ENCODE assay signal across 26 mouse cellular contexts in genomic region chr15:15629304-15629703, GRCm38 (mm10).
DNase-seq lines count a peak whose midpoint lies in the region; ATAC-seq and TF ChIP-seq lines count a peak whose summit lies in the region.
"Had no signal": no experiment of that assay in that cellular context is flagged by ENCODE, and none has a peak within 500 bp of the region (broad histone marks: within the 10 kb centered on the region; RNA-seq: fewer than 3 reads in every experiment).

No protein-coding gene starts in this region.

- H3K4me2 ChIP-seq in forebrain, embryonic 13.5 days, result no peak overlapping the region
- H3K4me2 ChIP-seq in liver, postnatal 0 days (ENCODE audit: low read depth, low read length), result no peak overlapping the region
- H3K4me2 ChIP-seq: embryonic facial prominence, embryonic 13.5 days; heart, embryonic 11.5 days; hindbrain, embryonic 12.5 days; hindbrain, embryonic 15.5 days had no signal

- peak; percentile 67; the same call in 1 of the 2 replicates for ATAC-seq in forebrain, embryonic 13.5 days
- ATAC-seq in liver, postnatal 0 days, result no peak
- ATAC-seq: activated CD4-positive, CD25-positive, alpha-beta regulatory T cell, adult 4 months; CD4-positive, CD25-positive, alpha-beta regulatory T cell, adult 4 months; intestine, postnatal 0 days had no signal

- WGBS in forebrain, embryonic 13.5 days, result 70% methylated on average over 2 of the region's 2 CpGs
- WGBS in forebrain, embryonic 10.5 days, result 80% methylated on average over 2 of the region's 2 CpGs
- 60% methylated on average over 2 of the region's 2 CpGs for WGBS in liver, postnatal 0 days (ENCODE audit: insufficient replicate concordance)

- no peak for TF ChIP-seq EP300 in liver, postnatal 0 days (IDR thresholded peaks at IDR 0.05; ENCODE audit: low read depth)

- H3K9me3 ChIP-seq in forebrain, embryonic 13.5 days (replicated peaks), result no peaks in the 10 kb centered on the region
- no peaks in the 10 kb centered on the region for H3K9me3 ChIP-seq in forebrain, embryonic 10.5 days
- no peaks in the 10 kb centered on the region for H3K9me3 ChIP-seq in liver, postnatal 0 days (ENCODE audit: low read length)
- H3K9me3 ChIP-seq: embryonic facial prominence, embryonic 10.5 days; embryonic facial prominence, embryonic 13.5 days; hindbrain, embryonic 12.5 days; hindbrain, embryonic 15.5 days had no signal

- no peaks in the 10 kb centered on the region for H3K27me3 ChIP-seq in forebrain, embryonic 13.5 days
- H3K27me3 ChIP-seq in forebrain, embryonic 10.5 days (ENCODE audit: poor library complexity, severe bottlenecking), result no peaks in the 10 kb centered on the region
- no peaks in the 10 kb centered on the region for H3K27me3 ChIP-seq in liver, postnatal 0 days (ENCODE audit: insufficient read depth, low read length)
- H3K27me3 ChIP-seq: embryonic facial prominence, embryonic 13.5 days; hindbrain, embryonic 12.5 days; hindbrain, embryonic 15.5 days had no signal

- DNase-seq in forebrain, embryonic 10.5 days (ENCODE audit: extremely low spot score, low spot score), result no peak
- peak; percentile 6 for DNase-seq in layer of hippocampus, adult 9-11 months
- no peak for DNase-seq in layer of hippocampus, postnatal 36 days
- DNase-seq in brain, adult 2 months (ENCODE audit: low read depth, low spot score), result peak; percentile 5
- DNase-seq in brain, embryonic 14.5 days (ENCODE audit: low read depth), result peak; percentile 69
- no peak for DNase-seq in Muller cell, postnatal 12 days (ENCODE audit: inconsistent ontology term)
- DNase-seq in liver, postnatal 0 days, result no peak
- DNase-seq: adrenal gland, adult 8-10 months; adrenal gland, postnatal 25 days; cerebellum, adult 11-12 months; cerebellum, adult 8-10 months; cerebellum, postnatal 36 days; embryo, embryonic 11 days; gastrocnemius, adult 2 months; gastrocnemius, postnatal 14 days; heart, adult 11 months had no signal

- H3K9ac ChIP-seq in forebrain, embryonic 13.5 days, result no peak overlapping the region
- H3K9ac ChIP-seq in liver, postnatal 0 days (replicated peaks), result no peak overlapping the region
- H3K9ac ChIP-seq: embryonic facial prominence, embryonic 13.5 days; hindbrain, embryonic 12.5 days; hindbrain, embryonic 15.5 days had no signal

- no peak overlapping the region for H3K27ac ChIP-seq in forebrain, embryonic 13.5 days
- H3K27ac ChIP-seq in forebrain, embryonic 10.5 days, result no peak overlapping the region
- no peak overlapping the region for H3K27ac ChIP-seq in liver, postnatal 0 days (ENCODE audit: low read depth)
- H3K27ac ChIP-seq: embryonic facial prominence, embryonic 10.5 days; embryonic facial prominence, embryonic 13.5 days; gastrocnemius, adult 2 months; hindbrain, embryonic 12.5 days; hindbrain, embryonic 15.5 days had no signal

- H3K4me1 ChIP-seq in forebrain, embryonic 13.5 days, result no peaks in the 10 kb centered on the region
- H3K4me1 ChIP-seq in forebrain, embryonic 10.5 days, result no peaks in the 10 kb centered on the region
- no peaks in the 10 kb centered on the region for H3K4me1 ChIP-seq in liver, postnatal 0 days (ENCODE audit: insufficient read depth)
- H3K4me1 ChIP-seq: embryonic facial prominence, embryonic 10.5 days; embryonic facial prominence, embryonic 13.5 days; hindbrain, embryonic 12.5 days; hindbrain, embryonic 15.5 days had no signal

- TF ChIP-seq POLR2A in brain, embryonic 14.5 days (IDR thresholded peaks at IDR 0.05; ENCODE audit: borderline replicate concordance, extremely low read depth, insufficient read depth, insufficient read length, poor library complexity, severe bottlenecking), result no peak

- H3K4me3 ChIP-seq in forebrain, embryonic 13.5 days, result no peak overlapping the region
- H3K4me3 ChIP-seq in forebrain, embryonic 10.5 days, result no peak overlapping the region
- H3K4me3 ChIP-seq in liver, postnatal 0 days (ENCODE audit: low read depth, low read length), result no peak overlapping the region
- H3K4me3 ChIP-seq: embryonic facial prominence, embryonic 10.5 days; embryonic facial prominence, embryonic 13.5 days; erythroblast, embryonic 14.5 days; gastrocnemius, adult 2 months; hindbrain, embryonic 12.5 days; hindbrain, embryonic 15.5 days had no signal

- no peaks in the 10 kb centered on the region for H3K36me3 ChIP-seq in forebrain, embryonic 13.5 days (ENCODE audit: poor library complexity, severe bottlenecking)
- no peaks in the 10 kb centered on the region for H3K36me3 ChIP-seq in forebrain, embryonic 10.5 days (replicated peaks)
- H3K36me3 ChIP-seq in liver, postnatal 0 days (replicated peaks; ENCODE audit: insufficient read depth, low read length), result no peaks in the 10 kb centered on the region
- H3K36me3 ChIP-seq: embryonic facial prominence, embryonic 10.5 days; embryonic facial prominence, embryonic 13.5 days; hindbrain, embryonic 12.5 days; hindbrain, embryonic 15.5 days had no signal

- TF ChIP-seq CTCF in brain, embryonic 14.5 days (IDR thresholded peaks at IDR 0.05; ENCODE audit: borderline replicate concordance, extremely low read depth, insufficient read depth, insufficient read length), result no peak
- TF ChIP-seq CTCF in liver, postnatal 0 days (IDR thresholded peaks at IDR 0.05; ENCODE audit: low read depth), result no peak

Comparison
In these comparisons a context has a peak if more than half of its experiments do, and no peak if none do; other contexts are left out.
1. DNase-seq: peak in layer of hippocampus, adult 9-11 months (single experiment), brain, adult 2 months (single experiment) and brain, embryonic 14.5 days (single experiment); none in forebrain, embryonic 10.5 days (single experiment), layer of hippocampus, postnatal 36 days (0 of 2), Muller cell, postnatal 12 days (single experiment) and liver, postnatal 0 days (single experiment).